Mouse (Mus musculus): ENCODE measurements at regions not wholly inside any gene's neighbourhood (a gene's known extent, or its start where the extent isn't known, plus 50 kb on each side); places are given as distances from the start of the nearest gene placed in this dataset.

GRCm38 (mm10) chr10:99584855-99585254 is 174.6 kb downstream of the Csl start:
- TF ChIP-seq CTCF (IDR thresholded peaks at IDR 0.05) (no peak), EP300 (IDR thresholded peaks at IDR 0.05) (no peak)
